Mouse (Mus musculus) C2C12 (cell line): ENCODE measurements around the gene Btbd3.

Experiments
- CEBPB ChIP-seq: IDR thresholded peaks from one replicate; pipeline ENCODE4 v1.6.1; 2011; ENCODE audit warnings: low read depth, mild to moderate bottlenecking, control low read depth, moderate library complexity
- CTCF ChIP-seq: IDR thresholded peaks from one replicate; pipeline ENCODE4 v1.5.1; 2011; ENCODE audit not compliant: control insufficient read depth, insufficient read depth, insufficient read length
- FOSL1 ChIP-seq: IDR thresholded peaks from one replicate; pipeline ENCODE4 v1.8.0; 2011; ENCODE audit warnings: mild to moderate bottlenecking, low read length; ENCODE audit not compliant: poor library complexity, insufficient read depth, severe bottlenecking
- MAX ChIP-seq: IDR thresholded peaks from one replicate; pipeline ENCODE4 v1.6.1; 2011; ENCODE audit warnings: mild to moderate bottlenecking, control low read depth
- MYOD1 ChIP-seq: IDR thresholded peaks from one replicate; pipeline ENCODE4 v1.6.1; 2011; ENCODE audit warnings: low read depth; ENCODE audit not compliant: control insufficient read depth, insufficient read length
- MYOG ChIP-seq: IDR thresholded peaks from one replicate; pipeline ENCODE4 v1.6.1; 2011; ENCODE audit not compliant: control insufficient read depth, insufficient read length; ENCODE audit errors: extremely low read depth
- USF1 ChIP-seq: IDR thresholded peaks from one replicate; pipeline ENCODE4 v1.6.1; 2011; ENCODE audit warnings: low read depth, mild to moderate bottlenecking, control low read depth, moderate library complexity

GRCm38 (mm10) chr2:138279641-138280040, 23.3 kb downstream of the Btbd3 start:
- TF ChIP-seq CTCF (no peak), MYOG (no peak), MAX (no peak), MYOD1 (no peak), USF1 (no peak), CEBPB (no peak), FOSL1 (no peak)
